Mouse (Mus musculus): ENCODE results near the gene Zmynd8. TPM values are rescaled to one million over a fixed set of nuclear protein-coding genes. Genes with fewer than 3 reads are reported as not detected.

Gene Zmynd8
- polyA plus RNA-seq, 1 experiment from 2014 or later: 52.9 TPM

DNA sequence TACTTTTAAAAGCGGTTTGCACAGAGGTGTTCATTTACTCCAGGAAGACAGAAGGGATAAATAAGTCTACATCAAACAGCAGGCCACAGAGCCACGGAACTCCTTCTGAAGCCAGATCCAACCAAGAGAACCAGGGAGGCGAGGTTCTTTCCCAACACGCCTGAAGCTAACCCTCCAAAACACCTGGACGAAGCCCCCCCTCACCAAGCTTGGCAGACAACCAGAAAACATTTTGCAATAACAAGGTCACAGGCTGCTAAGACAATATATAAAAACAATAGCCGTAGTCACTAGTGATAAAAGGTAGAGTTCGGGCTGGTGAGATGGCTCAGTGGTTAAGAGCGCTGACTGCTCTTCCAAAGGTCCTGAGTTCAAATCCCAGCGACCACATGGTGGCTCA lies 66.1 kb downstream of the Zmynd8 start:
- 93% methylated on average over 9 of the region's 9 CpGs for WGBS
- Histone ChIP-seq H3K36me3 (ENCODE audit: control insufficient read depth, insufficient read depth, low read length) (peaks cover 18% of the 10 kb centered on the region), H3K27ac (ENCODE audit: low read depth, low read length) (no peak overlapping the region)

GRCm38 (mm10) chr2:165832295-165832694 lies 66.5 kb downstream of the Zmynd8 start:
- peaks cover 18% of the 10 kb centered on the region for H3K36me3 ChIP-seq (ENCODE audit: control insufficient read depth, insufficient read depth, low read length)
- DNase-seq (ENCODE audit: low spot score): no peak
- no peak for ATAC-seq (ENCODE audit: low FRiP score)
- no peak overlapping the region for H3K9ac ChIP-seq (ENCODE audit: low read depth, low read length)
- H3K27me3 ChIP-seq (ENCODE audit: control insufficient read depth, insufficient read depth, low read length): no peaks in the 10 kb centered on the region
- WGBS: 82% methylated on average over 9 of the region's 9 CpGs
- H3K9me3 ChIP-seq (ENCODE audit: control insufficient read depth, low read length): no peaks in the 10 kb centered on the region
- no peaks in the 10 kb centered on the region for H3K4me1 ChIP-seq (replicated peaks; ENCODE audit: control insufficient read depth, insufficient read depth, low read length)
- H3K4me2 ChIP-seq (replicated peaks; ENCODE audit: low read depth, low read length): no peak overlapping the region
- no peak overlapping the region for H3K4me3 ChIP-seq (ENCODE audit: low read depth, low read length)
- no peak overlapping the region for H3K27ac ChIP-seq (ENCODE audit: low read depth, low read length)

More for the DNA sequence above, 66.1 kb downstream of the Zmynd8 start:
- Histone ChIP-seq H3K4me3 (ENCODE audit: low read depth, low read length) (no peak overlapping the region), H3K4me1 (replicated peaks; ENCODE audit: control insufficient read depth, insufficient read depth, low read length) (no peaks in the 10 kb centered on the region), H3K27me3 (ENCODE audit: control insufficient read depth, insufficient read depth, low read length) (no peaks in the 10 kb centered on the region), H3K4me2 (replicated peaks; ENCODE audit: low read depth, low read length) (no peak overlapping the region), H3K9ac (ENCODE audit: low read depth, low read length) (no peak overlapping the region), H3K9me3 (ENCODE audit: control insufficient read depth, low read length) (no peaks in the 10 kb centered on the region)
- ATAC-seq (ENCODE audit: low FRiP score) (no peak), DNase-seq (ENCODE audit: low spot score) (no peak)

- H3K9ac ChIP-seq (ENCODE audit: low read depth, low read length): no peak overlapping the region
- DNase-seq (ENCODE audit: low spot score) (no peak), ATAC-seq (ENCODE audit: low FRiP score) (no peak)
- H3K27me3 ChIP-seq (ENCODE audit: control insufficient read depth, insufficient read depth, low read length): no peaks in the 10 kb centered on the region
- H3K36me3 ChIP-seq (ENCODE audit: control insufficient read depth, insufficient read depth, low read length): peaks cover 15% of the 10 kb centered on the region
- H3K27ac ChIP-seq (ENCODE audit: low read depth, low read length): no peak overlapping the region
- no peaks in the 10 kb centered on the region for H3K9me3 ChIP-seq (ENCODE audit: control insufficient read depth, low read length)
- H3K4me3 ChIP-seq (ENCODE audit: low read depth, low read length): no peak overlapping the region
- 81% methylated on average over 8 of the region's 8 CpGs for WGBS
- no peaks in the 10 kb centered on the region for H3K4me1 ChIP-seq (replicated peaks; ENCODE audit: control insufficient read depth, insufficient read depth, low read length)
- no peak overlapping the region for H3K4me2 ChIP-seq (replicated peaks; ENCODE audit: low read depth, low read length)
These were observed 67.1 kb downstream of the Zmynd8 start for GRCm38 (mm10) chr2:165831637-165832289.

DNA sequence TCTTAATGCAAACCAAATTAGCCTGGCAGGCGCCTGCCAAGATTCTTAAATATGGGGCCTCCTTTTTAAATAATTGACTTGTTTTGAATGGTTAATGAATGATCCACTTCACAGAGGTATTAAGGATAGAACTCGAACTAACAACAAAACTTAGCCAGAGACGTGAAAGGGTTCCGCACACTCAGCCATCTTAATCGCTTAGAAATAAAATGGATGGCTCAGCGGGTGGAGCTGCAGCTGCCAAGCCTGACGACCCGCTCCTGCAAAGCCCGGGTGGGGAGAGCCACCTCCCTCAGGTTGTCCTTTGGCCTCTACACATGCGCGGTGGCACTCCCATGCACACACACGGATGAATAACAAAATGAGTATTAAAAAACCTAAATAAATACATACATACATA lies 70.0 kb downstream of the Zmynd8 start:
- Histone ChIP-seq H3K4me1 (replicated peaks; ENCODE audit: control insufficient read depth, insufficient read depth, low read length) (0 out of 2 replicates have a peak, but pooled peaks cover 2% of the 10 kb centered on the region), H3K27ac (ENCODE audit: low read depth, low read length) (no peak overlapping the region), H3K4me3 (ENCODE audit: low read depth, low read length) (no peak overlapping the region), H3K27me3 (ENCODE audit: control insufficient read depth, insufficient read depth, low read length) (no peaks in the 10 kb centered on the region), H3K9me3 (ENCODE audit: control insufficient read depth, low read length) (no peaks in the 10 kb centered on the region), H3K4me2 (replicated peaks; ENCODE audit: low read depth, low read length) (no peak overlapping the region), H3K9ac (ENCODE audit: low read depth, low read length) (no peak overlapping the region), H3K36me3 (ENCODE audit: control insufficient read depth, insufficient read depth, low read length) (peaks cover 17% of the 10 kb centered on the region)
- DNase-seq (ENCODE audit: low spot score): no peak
- no peak for ATAC-seq (ENCODE audit: low FRiP score)
- WGBS: 79% methylated on average over 12 of the region's 12 CpGs

DNA sequence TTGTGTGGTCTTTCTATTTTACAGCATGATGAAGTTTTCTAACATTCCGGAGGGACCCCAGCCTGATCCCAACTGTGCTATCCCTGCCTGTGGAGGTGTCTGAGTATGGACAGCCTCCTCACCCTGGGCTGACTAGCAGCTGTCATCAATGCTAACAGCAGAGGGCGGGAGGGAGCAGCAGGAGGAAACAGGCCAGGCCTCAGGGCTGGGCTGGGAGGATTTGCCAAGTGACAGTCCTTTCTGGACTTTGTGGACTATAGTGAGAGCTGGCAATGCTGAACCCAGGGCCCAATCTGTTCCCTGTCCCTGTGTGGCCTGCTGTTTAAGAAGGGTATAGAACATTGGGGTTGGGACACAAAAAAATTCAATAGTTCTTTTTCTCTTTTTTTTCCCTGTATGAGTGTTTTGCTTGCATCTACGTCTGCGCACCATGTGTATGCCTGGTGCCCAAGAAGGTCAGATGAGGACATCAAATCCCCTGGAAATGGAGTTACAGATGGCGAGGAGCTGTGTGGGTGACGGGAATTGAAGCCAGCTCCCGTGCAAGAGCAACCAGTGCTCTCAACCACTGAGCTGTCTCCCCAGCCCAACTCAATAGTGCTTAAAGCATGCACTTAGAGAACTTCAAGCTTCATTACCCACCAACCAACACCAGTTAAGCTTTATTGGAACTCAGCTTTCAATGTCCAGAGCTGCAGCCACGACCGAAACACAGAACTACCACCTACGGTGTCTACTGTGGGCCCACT lies 72.7 kb downstream of the Zmynd8 start:
- Histone ChIP-seq H3K27ac (ENCODE audit: low read depth, low read length) (no peak overlapping the region), H3K4me2 (replicated peaks; ENCODE audit: low read depth, low read length) (no peak overlapping the region), H3K4me1 (replicated peaks; ENCODE audit: control insufficient read depth, insufficient read depth, low read length) (0 out of 2 replicates have a peak, but pooled peaks cover 2% of the 10 kb centered on the region), H3K9me3 (ENCODE audit: control insufficient read depth, low read length) (no peaks in the 10 kb centered on the region), H3K9ac (ENCODE audit: low read depth, low read length) (no peak overlapping the region), H3K36me3 (ENCODE audit: control insufficient read depth, insufficient read depth, low read length) (peaks cover 13% of the 10 kb centered on the region), H3K27me3 (ENCODE audit: control insufficient read depth, insufficient read depth, low read length) (no peaks in the 10 kb centered on the region), H3K4me3 (ENCODE audit: low read depth, low read length) (no peak overlapping the region)
- 75% methylated on average over 10 of the region's 10 CpGs for WGBS
- ATAC-seq (ENCODE audit: low FRiP score) (no peak), DNase-seq (ENCODE audit: low spot score) (peak; percentile 66)

GRCm38 (mm10) chr2:165825261-165825900 lies 73.4 kb downstream of the Zmynd8 start:
- Histone ChIP-seq H3K27me3 (ENCODE audit: control insufficient read depth, insufficient read depth, low read length) (no peaks in the 10 kb centered on the region), H3K4me3 (ENCODE audit: low read depth, low read length) (no peak overlapping the region), H3K4me2 (replicated peaks; ENCODE audit: low read depth, low read length) (no peak overlapping the region), H3K27ac (ENCODE audit: low read depth, low read length) (no peak overlapping the region), H3K9me3 (ENCODE audit: control insufficient read depth, low read length) (no peaks in the 10 kb centered on the region), H3K4me1 (replicated peaks; ENCODE audit: control insufficient read depth, insufficient read depth, low read length) (0 out of 2 replicates have a peak, but pooled peaks cover 2% of the 10 kb centered on the region), H3K9ac (ENCODE audit: low read depth, low read length) (no peak overlapping the region), H3K36me3 (ENCODE audit: control insufficient read depth, insufficient read depth, low read length) (peaks cover 14% of the 10 kb centered on the region)
- 90% methylated on average over 17 of the region's 17 CpGs for WGBS
- no peak for DNase-seq (ENCODE audit: low spot score)
- ATAC-seq (ENCODE audit: low FRiP score): 0 out of 2 replicates have a peak, but pooled peaks have one; percentile 19

DNA sequence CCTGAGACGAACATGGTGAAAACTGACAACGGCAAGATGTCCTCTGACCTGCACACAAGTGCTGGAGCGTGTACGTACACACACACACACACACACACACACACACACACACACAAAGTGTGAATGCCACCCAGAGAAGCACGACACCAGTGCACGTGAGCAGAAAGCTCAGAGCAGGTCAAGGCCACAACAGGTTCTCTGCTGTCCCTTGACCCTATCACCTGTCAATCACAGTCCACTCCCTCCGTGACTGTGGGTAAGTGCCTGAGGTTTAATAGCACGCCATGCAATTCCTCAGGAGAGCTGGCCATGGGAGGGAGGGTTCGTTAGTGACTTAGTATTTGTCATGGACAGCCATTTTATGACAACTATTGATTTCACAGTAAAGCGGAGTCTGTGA lies 74.0 kb downstream of the Zmynd8 start:
- DNase-seq (ENCODE audit: low spot score): no peak
- Histone ChIP-seq H3K4me2 (replicated peaks; ENCODE audit: low read depth, low read length) (no peak overlapping the region), H3K27ac (ENCODE audit: low read depth, low read length) (no peak overlapping the region), H3K4me3 (ENCODE audit: low read depth, low read length) (no peak overlapping the region), H3K9ac (ENCODE audit: low read depth, low read length) (no peak overlapping the region), H3K27me3 (ENCODE audit: control insufficient read depth, insufficient read depth, low read length) (no peaks in the 10 kb centered on the region), H3K36me3 (ENCODE audit: control insufficient read depth, insufficient read depth, low read length) (peaks cover 11% of the 10 kb centered on the region; the same call in 1 of the 2 replicates), H3K4me1 (replicated peaks; ENCODE audit: control insufficient read depth, insufficient read depth, low read length) (0 out of 2 replicates have a peak, but pooled peaks cover 2% of the 10 kb centered on the region), H3K9me3 (ENCODE audit: control insufficient read depth, low read length) (no peaks in the 10 kb centered on the region)
- ATAC-seq (ENCODE audit: low FRiP score): 0 out of 2 replicates have a peak, but pooled peaks have one; percentile 2
- 91% methylated on average over 10 of the region's 10 CpGs for WGBS

DNA sequence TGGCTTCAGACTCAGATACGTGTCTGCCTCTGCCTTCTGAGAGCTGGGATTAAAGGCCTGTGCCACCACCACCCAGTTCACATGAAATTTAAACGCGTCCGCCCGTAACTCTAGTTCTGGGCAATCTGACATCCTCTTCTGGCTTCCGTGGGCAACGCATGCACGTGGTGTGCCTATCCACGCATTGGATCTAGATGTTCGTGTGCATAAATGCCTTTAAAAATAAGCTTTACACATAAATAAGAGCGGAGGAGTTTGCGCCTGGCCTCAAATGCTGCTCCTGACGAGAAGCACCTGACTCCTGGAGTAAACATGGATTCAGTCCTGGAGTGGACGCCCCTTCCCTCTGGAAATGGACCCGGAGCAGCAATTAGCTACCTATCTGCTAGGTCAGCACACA lies 76.3 kb downstream of the Zmynd8 start:
- Histone ChIP-seq H3K9ac (ENCODE audit: low read depth, low read length) (no peak overlapping the region), H3K9me3 (ENCODE audit: control insufficient read depth, low read length) (no peaks in the 10 kb centered on the region), H3K27ac (ENCODE audit: low read depth, low read length) (no peak overlapping the region), H3K36me3 (ENCODE audit: control insufficient read depth, insufficient read depth, low read length) (peaks cover 8% of the 10 kb centered on the region; the same call in 1 of the 2 replicates), H3K4me2 (replicated peaks; ENCODE audit: low read depth, low read length) (no peak overlapping the region), H3K4me3 (ENCODE audit: low read depth, low read length) (no peak overlapping the region), H3K27me3 (ENCODE audit: control insufficient read depth, insufficient read depth, low read length) (no peaks in the 10 kb centered on the region), H3K4me1 (replicated peaks; ENCODE audit: control insufficient read depth, insufficient read depth, low read length) (0 out of 2 replicates have a peak, but pooled peaks cover 2% of the 10 kb centered on the region)
- WGBS: 94% methylated on average over 15 of the region's 15 CpGs
- ATAC-seq (ENCODE audit: low FRiP score) (no peak), DNase-seq (ENCODE audit: low spot score) (no peak)
